ENCODE assay signal across 8 mouse cellular contexts in genomic region chr7:24298973-24299708, GRCm38 (mm10). TPM values are rescaled to one million over a fixed set of nuclear protein-coding genes. Genes with fewer than 3 reads are reported as not detected.
A peak's percentile ranks its signal among the peaks of the same experiment; 100 is the strongest.
DNase-seq lines count a peak whose midpoint lies in the region; ATAC-seq lines count a peak whose summit lies in the region.

No protein-coding gene starts in this region.

- peak overlapping the region; percentile 82 for H3K9ac ChIP-seq in hindbrain, embryonic 15.5 days

- peak overlapping the region; percentile 92 for H3K27ac ChIP-seq in hindbrain, embryonic 15.5 days (replicated peaks)

- no peaks in the 10 kb centered on the region for H3K9me3 ChIP-seq in hindbrain, embryonic 15.5 days

- DNase-seq in cerebellum, postnatal 4 days (ENCODE audit: low spot score in 2 of 2): peak; percentile 56 to 80
- peak; percentile 88 to 92 for DNase-seq in frontal cortex, postnatal 36 days (ENCODE audit: low spot score in 2 of 2)
- DNase-seq in left cerebral cortex, adult 11 months (ENCODE audit: low spot score): peak; percentile 82
- peak; percentile 78 for DNase-seq in lung, postnatal 36 days
- DNase-seq in retina, embryonic 14.5 days (ENCODE audit: low spot score): peak; percentile 86
- DNase-seq in thymus, postnatal 36 days: peak; percentile 66 to 80

- peak overlapping the region; percentile 78 for H3K4me3 ChIP-seq in hindbrain, embryonic 15.5 days

- H3K4me2 ChIP-seq in hindbrain, embryonic 15.5 days: peak overlapping the region; percentile 88

- ATAC-seq in activated CD4-positive, CD25-positive, alpha-beta regulatory T cell, adult 4 months: peak; percentile 88
- peak; percentile 92 for ATAC-seq in hindbrain, embryonic 15.5 days (ENCODE audit: low FRiP score, low read depth)

- peaks cover 49% of the 10 kb centered on the region for H3K36me3 ChIP-seq in hindbrain, embryonic 15.5 days

- WGBS in hindbrain, embryonic 15.5 days: under 1% methylated on average over 46 of the region's 47 CpGs

- peaks cover 26% of the 10 kb centered on the region for H3K4me1 ChIP-seq in hindbrain, embryonic 15.5 days (replicated peaks)

- no peaks in the 10 kb centered on the region for H3K27me3 ChIP-seq in hindbrain, embryonic 15.5 days

RNA-seq across cellular contexts. Expression of gene Zfp61, which starts 1.9 kb away (rescaled TPM):
- 10 to 100 TPM; 16.6 to 17.4 TPM for polyA plus RNA-seq in activated CD4-positive, CD25-positive, alpha-beta regulatory T cell, adult 4 months (2017; shearing (Covaris generic))
- 39.5 and 42.3 TPM in 2 replicates for polyA plus RNA-seq in hindbrain, embryonic 15.5 days (2015; fragmentation: Nextera tagmentation; extraction: Ambion mirVana)

RNA-seq across cellular contexts. Expression of gene Zfp94, which starts 17.3 kb away (rescaled TPM):
- polyA plus RNA-seq in activated CD4-positive, CD25-positive, alpha-beta regulatory T cell, adult 4 months (2017; shearing (Covaris generic)): 1 to 10 TPM; 7.8 to 9.3 TPM
- 19.5 and 20.3 TPM in 2 replicates for polyA plus RNA-seq in hindbrain, embryonic 15.5 days (2015; fragmentation: Nextera tagmentation; extraction: Ambion mirVana)

RNA-seq across cellular contexts. Expression of gene Zfp93, which starts 28.9 kb away (rescaled TPM):
- polyA plus RNA-seq in activated CD4-positive, CD25-positive, alpha-beta regulatory T cell, adult 4 months (2017; shearing (Covaris generic)): 1 to 10 TPM in 1 of 2 experiments, under 1 TPM in 1; 0.61 to 2.0 TPM
- 6.2 and 8.2 TPM in 2 replicates for polyA plus RNA-seq in hindbrain, embryonic 15.5 days (2015; fragmentation: Nextera tagmentation; extraction: Ambion mirVana)

RNA-seq across cellular contexts. Expression of gene Tescl, which starts 34.6 kb away (rescaled TPM):
- not detected for polyA plus RNA-seq in activated CD4-positive, CD25-positive, alpha-beta regulatory T cell, adult 4 months (2017; shearing (Covaris generic))
- polyA plus RNA-seq in hindbrain, embryonic 15.5 days (2015; fragmentation: Nextera tagmentation; extraction: Ambion mirVana): 0.23 and 0.38 TPM in 2 replicates

RNA-seq across cellular contexts. Expression of gene Zfp108, which starts 44.5 kb away (rescaled TPM):
- polyA plus RNA-seq in activated CD4-positive, CD25-positive, alpha-beta regulatory T cell, adult 4 months (2017; shearing (Covaris generic)): under 1 TPM; 0.46 to 0.68 TPM
- 7.0 and 7.5 TPM in 2 replicates for polyA plus RNA-seq in hindbrain, embryonic 15.5 days (2015; fragmentation: Nextera tagmentation; extraction: Ambion mirVana)

Comparison
In these comparisons a context has a peak if more than half of its experiments do, and no peak if none do; other contexts are left out.
1. Peak in every context shown above with its lines: DNase-seq, ATAC-seq, H3K4me3 ChIP-seq and H3K27ac ChIP-seq.